Mouse (Mus musculus) urinary bladder, postnatal 14 days (tissue): ENCODE data around the gene Gm14139.
"Not testable (repeated sequence)": the region's sequence is repeated elsewhere in the genome, so short reads cannot be mapped to it uniquely, and the experiment has no call there.

Source experiments
- DNase-seq: peaks from one replicate; pipeline ENCODE4 v3.0.0; 2021; ENCODE audit warnings: low spot score

Gene Gm14139

DNA sequence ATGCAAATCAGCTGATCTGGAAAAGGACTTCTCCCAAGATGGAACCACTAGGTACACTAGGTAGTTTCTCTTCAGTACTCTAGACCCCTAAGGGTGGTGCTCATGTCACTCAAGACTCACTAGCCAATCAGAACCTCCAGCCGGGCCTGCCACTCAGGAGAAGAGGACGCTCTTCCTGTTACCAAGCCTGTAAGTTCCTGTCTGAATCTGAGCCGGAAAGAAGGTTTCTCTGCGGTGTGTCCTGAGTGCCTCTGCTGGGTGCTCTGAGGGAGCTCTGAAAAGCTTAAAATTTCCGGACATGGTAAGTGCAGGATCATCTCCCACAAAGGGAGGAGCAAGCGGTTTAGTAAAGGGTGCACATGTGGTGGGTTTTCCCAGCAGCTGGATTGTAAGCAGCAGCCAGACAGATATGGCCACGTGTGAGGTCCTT is at the start of gene Gm14139:
Gm14139 (plus strand) TSS at position 186 of the 430 bp plus-strand sequence.
- DNase-seq: not testable (repeated sequence)

DNA sequence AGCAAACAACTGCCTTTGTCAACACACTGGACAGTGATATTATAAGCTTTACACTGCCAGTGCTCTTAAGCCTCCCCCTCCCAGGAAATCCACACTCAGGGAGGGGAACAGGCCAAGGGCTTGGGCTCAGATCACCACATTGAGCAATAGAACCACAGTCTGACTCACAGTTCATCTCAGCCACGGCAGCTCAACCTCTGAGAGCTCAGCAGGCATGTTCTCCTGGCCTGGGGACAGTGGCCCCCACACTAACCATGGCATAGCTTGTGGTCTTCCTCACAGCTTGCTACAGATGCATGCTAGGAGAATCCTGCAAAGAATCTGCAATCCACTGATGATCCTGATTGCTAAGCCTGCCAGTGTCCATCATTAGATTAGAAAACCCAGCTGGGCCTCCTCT is 49.6 kb upstream of the Gm14139 start:
- not testable (repeated sequence) for DNase-seq

DNA sequence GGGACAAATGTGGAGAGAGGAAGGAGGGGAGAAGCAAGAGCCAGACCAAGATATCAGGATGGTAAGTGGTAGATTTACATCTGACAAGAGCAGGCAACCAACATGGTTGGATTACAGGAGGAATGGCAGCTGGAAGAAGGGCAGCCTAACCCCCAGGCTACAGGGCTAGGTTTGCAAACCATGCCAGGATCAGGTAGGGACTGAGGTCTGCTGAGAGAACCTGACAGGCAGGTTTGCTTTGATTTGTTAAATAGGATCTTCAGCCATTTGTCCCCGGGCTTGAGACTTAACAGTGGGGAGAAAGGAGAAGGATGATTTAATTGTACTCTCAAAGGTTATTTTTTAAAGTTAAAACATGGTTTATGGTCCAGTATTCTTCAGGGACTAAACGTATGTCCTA is 48.8 kb upstream of the Gm14139 start:
- peak; percentile 3 for DNase-seq

DNA sequence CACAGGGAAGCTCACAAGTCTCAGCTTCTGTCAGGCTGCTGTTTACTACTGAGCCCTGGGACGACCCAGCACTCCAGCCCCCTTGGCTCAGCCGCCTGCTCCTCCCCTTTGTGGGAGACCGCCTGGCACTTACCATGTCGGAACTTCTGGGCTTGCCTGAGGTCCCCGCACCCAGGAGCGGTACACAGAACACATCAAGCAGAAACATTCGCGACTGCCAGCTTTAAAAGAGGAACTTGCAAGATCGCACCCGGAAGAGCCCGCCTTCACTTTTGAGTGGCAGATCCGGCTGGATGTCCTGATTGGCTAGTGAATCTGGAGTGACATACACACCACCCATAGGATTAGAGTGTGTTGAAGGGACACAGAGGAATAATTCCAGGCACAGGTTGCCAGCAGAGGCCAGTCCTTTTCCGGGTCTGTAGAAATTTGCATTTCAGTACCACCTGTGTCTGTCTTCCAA is 45.1 kb upstream of the Gm14139 start, which contains the start of gene Zfp120:
Zfp120 (minus strand) TSS at position 274 of the 463 bp plus-strand sequence.
- DNase-seq: peak; percentile 81

DNA sequence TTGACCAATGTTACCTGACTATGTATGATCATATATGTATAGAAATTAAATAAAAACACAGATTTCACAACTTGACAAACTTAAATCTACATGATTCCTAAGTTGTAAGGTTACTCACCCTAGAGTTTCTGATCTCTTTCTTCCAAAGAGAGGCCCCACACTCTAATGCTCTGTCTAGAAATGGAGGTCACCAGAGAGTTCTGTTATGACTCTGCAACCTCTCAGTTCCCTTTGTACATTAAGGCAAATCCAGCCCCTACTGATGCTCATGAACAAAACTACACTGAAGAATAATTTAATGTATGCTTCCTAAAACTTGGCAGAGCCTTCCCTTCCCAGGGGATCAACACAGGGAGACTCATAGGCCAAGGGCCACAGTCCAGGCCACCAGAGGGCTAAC is 14.9 kb upstream of the Gm14139 start:
- no peak for DNase-seq

DNA sequence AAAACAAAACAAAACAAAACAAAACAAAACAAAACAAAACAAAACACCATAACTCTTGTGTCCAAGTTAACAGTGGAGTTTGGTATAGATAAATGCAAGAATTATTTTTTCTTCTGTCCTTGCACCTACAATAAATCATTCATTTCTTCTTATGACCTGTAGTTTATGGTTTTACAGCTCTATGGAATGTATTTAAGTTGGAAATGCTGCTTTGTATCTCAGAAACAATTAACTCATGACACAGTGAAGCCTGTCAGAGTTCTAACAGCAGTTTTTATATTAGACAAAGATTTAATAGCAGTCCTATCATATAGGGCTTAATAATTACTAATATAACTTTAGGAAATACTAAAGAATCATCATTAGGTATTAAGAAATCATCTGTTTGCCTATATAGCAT is 7.7 kb upstream of the Gm14139 start:
- DNase-seq: no peak

DNA sequence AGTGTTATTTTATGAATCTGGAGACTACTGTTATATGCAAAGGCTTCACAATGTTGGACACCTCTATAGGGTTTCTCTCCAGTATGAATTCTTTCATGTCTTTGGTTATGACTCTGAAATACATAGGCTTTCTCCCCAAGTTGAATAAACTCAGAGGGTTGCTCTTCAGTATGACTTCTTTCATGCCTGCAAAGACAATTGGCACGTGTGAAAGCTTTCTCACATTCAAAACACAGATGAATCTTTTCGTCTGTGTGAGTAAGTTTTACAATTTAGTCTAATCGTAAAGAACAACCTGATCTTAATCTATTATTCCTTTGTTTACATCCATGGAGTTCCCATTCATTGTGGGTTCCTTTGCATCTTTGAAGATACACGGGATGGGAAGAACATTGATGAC is 2.0 kb upstream of the Gm14139 start, which contains the start of gene Gm10770:
Gm10770 (minus strand) TSS at position 101 of the 400 bp plus-strand sequence.
- not testable (repeated sequence) for DNase-seq

DNA sequence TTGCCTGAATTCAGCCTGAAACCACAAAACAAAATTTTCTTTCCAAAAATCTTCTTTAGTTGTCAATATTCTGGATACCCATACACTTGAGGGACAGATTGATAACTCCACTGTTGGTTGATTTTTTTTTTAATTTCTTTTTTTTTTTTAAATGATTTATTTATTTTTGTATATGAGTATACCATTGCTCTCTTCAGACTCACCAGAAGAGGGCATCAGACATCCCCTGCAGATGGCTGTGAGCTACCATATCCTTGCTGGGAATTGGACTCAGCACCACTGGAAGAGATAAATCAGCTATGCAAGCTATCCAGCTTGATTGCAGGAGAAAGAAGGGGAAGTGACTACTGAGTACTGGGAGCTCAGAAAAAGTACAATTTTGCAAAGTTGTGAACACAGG is 509 bp upstream of the Gm14139 start:
- not testable (repeated sequence) for DNase-seq

DNA sequence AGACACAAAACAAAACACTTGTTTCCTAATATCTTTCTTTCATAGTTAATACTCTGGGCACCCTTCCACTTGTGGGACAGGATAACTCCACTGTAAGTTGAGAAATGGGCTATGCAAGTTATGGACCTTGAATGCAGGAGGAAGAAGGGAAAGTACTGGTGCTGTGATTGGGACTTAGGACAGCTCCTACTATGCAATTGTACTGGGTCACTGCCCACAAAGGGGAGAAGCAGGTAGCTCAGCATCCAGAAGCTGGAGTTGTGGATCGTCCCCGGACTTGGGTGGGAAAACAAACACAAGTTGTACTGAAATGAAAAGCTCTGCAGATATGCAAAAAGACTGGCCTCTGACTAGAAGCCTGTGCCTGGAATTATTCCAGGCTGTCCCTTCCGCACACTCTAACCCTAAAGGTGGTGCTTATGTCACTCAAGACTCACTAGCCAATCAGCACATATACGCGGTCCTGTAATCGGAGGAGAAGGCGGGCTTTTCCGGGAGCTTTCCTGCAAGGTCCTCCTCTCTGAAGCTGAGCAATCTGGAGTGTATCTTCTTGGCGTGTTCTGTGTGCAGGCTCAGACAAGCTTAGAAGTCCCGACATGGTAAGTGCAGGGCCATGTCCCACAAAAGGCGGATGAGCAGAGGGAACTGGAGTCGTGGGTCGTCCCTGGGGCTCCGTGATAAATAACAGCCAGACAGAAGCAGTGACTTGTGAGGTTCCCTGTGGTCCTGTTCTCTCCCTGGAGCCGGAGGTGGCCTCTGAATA is 36.2 kb downstream of the Gm14139 start, which contains the start of gene Zfp937:
Zfp937 (plus strand) TSS at position 474 of the 763 bp plus-strand sequence.
- DNase-seq: peak; percentile 84

DNA sequence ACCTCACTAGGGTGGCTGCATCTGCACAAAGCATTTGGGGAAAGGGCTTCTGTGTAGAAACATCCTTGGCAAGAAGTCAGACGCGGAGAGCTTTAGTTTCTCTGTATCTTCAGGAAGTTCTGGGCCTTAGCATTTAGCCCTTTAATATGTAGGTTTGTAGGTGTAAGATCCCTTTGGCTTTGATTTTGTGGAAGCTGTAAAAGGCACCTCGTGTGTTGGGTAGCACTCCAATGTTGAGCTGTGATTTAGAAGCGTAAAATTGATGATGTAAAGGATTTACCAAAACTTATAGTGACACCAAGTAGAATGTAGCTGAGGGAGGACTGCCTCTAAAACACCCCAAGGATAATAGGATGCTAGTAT is 36.8 kb downstream of the Gm14139 start:
- not testable (repeated sequence) for DNase-seq

DNA sequence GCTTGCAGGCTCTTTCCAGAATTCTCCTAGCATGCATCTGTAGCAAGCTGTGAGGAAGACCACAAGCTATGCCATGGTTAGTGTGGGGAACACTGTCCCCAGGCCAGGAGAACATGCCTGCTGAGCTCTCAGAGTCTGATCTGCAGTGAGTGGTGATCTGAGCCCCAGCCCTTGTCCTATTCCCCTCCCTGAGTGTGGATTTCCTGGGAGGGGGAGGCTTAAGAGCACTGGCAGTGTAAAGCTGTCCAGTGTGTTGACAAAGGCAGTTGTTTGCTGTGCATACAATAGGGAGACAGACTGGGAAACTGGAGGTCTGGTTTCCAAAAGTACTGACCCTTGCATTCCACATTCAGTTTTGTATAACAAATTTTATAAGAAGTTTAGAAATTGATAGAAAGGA is 41.7 kb downstream of the Gm14139 start:
- not testable (repeated sequence) for DNase-seq
